Mouse (Mus musculus): ENCODE measurements at regions not wholly inside any gene's neighbourhood (a gene's known extent, or its start where the extent isn't known, plus 50 kb on each side); places are given as distances from the start of the nearest gene placed in this dataset.

- peak; percentile 79 for DNase-seq (ENCODE audit: low read depth)
Measured at GRCm38 (mm10) chr7:75398904-75399724, 56.2 kb upstream of the Akap13 start.

GRCm38 (mm10) chr7:75400471-75400870, 54.9 kb upstream of the Akap13 start:
- no peak for DNase-seq (ENCODE audit: low read depth)

GRCm38 (mm10) chr7:75404955-75405354, 50.4 kb upstream of the Akap13 start:
- no peak for DNase-seq (ENCODE audit: low read depth)

Data from naive thymus-derived CD4-positive, alpha-beta T cell, adult 2 months (primary cell).